Mouse (Mus musculus) liver, postnatal 0 days (tissue): ENCODE measurements at regions not wholly inside any gene's neighbourhood (a gene's known extent, or its start where the extent isn't known, plus 50 kb on each side); places are given as distances from the start of the nearest gene placed in this dataset.

Source experiments
- ATAC-seq: fragments of 200-750 bp; cut with Nextera tagmentation; 2 replicates; pipeline ENCODE4 v1.8.0; 2017; ENCODE audit warnings: mild to moderate bottlenecking, moderate library complexity
- DNase-seq: peaks from one replicate; pipeline ENCODE4 v3.0.0-alpha.2; 2016
- H3K27ac ChIP-seq: fragments of 300-500 bp; sonication (generic); 2 replicates; pipeline ENCODE4 v1.5.1; 2014; ENCODE audit warnings: antibody characterized with exemption, moderate library complexity, mild to moderate bottlenecking, low read depth
- H3K27me3 ChIP-seq: fragments of 300-500 bp; sonication (generic); 2 replicates; pipeline ENCODE4 v1.6.1; 2014; ENCODE audit warnings: low read length, control low read depth, mixed read lengths; ENCODE audit not compliant: insufficient read depth
- H3K36me3 ChIP-seq: fragments of 300-500 bp; sonication (generic); replicated peaks from 2 replicates; pipeline ENCODE4 v1.6.1; 2014; ENCODE audit warnings: mild to moderate bottlenecking, control low read depth, low read length, moderate library complexity, mixed read lengths; ENCODE audit not compliant: insufficient read depth
- H3K4me1 ChIP-seq: fragments of 300-500 bp; sonication (generic); 2 replicates; pipeline ENCODE4 v1.6.1; 2014; ENCODE audit warnings: antibody characterized with exemption, mild to moderate bottlenecking, control low read depth; ENCODE audit not compliant: insufficient read depth
- H3K4me2 ChIP-seq: fragments of 300-500 bp; sonication (generic); 2 replicates; pipeline ENCODE4 v1.6.1; 2014; ENCODE audit warnings: low read depth, mild to moderate bottlenecking, low read length, moderate library complexity, mixed read lengths
- H3K4me3 ChIP-seq: fragments of 300-500 bp; sonication (generic); 2 replicates; pipeline ENCODE4 v1.5.1; 2014; ENCODE audit warnings: low read depth, low read length
- H3K9ac ChIP-seq: fragments of 300-500 bp; sonication (generic); replicated peaks from 2 replicates; pipeline ENCODE4 v1.6.1; 2014; ENCODE audit warnings: mild to moderate bottlenecking, moderate library complexity
- H3K9me3 ChIP-seq: fragments of 300-500 bp; sonication (generic); 2 replicates; pipeline ENCODE4 v1.6.1; 2016; ENCODE audit warnings: mild to moderate bottlenecking, control low read depth, low read length, mixed read lengths
- CTCF ChIP-seq: sonication (generic); IDR thresholded peaks from 2 replicates; pipeline ENCODE4 v1.5.1; 2016; ENCODE audit warnings: antibody characterized with exemption, low read depth
- EP300 ChIP-seq: IDR thresholded peaks from 2 replicates; pipeline ENCODE4 v1.6.1; 2016; ENCODE audit warnings: antibody characterized with exemption, low read depth, mild to moderate bottlenecking
- WGBS: fragments of 180-500 bp; shearing (Covaris S2); extraction: QIAGEN DNeasy Blood & Tissue Kit; methylation state at CpG from one replicate; pipeline ENCODE4 v1.1.7; 2014; ENCODE audit not compliant: insufficient replicate concordance; 5-methylcytosine and 5-hydroxymethylcytosine counted together

DNA sequence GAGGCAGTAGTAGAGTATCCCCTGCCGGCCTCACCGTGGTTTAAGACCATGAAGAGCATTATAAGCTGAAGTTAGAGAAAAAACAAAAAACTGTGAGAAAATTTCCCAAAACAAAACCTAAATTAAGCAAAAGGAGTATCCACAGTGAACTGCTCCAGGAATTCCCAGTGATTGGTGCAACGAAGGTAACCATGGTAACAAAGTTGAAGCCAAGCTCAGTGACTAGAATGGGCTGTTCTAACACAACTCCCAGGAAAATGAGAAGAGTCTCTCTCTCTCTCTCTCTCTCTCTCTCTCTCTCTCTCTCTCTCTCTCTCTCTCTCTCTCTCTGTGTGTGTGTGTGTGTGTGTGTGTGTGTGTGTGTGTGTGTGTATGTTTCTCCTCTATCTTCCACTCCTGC lies 567.0 kb downstream of the Ttll7 start:
- 55% methylated on average over 3 of the region's 3 CpGs for WGBS
- TF ChIP-seq CTCF, result no peak
- no peak for TF ChIP-seq EP300
- no peak overlapping the region for H3K4me2 ChIP-seq
- H3K9me3 ChIP-seq, result no peaks in the 10 kb centered on the region
- no peak overlapping the region for H3K9ac ChIP-seq
- H3K4me1 ChIP-seq, result no peaks in the 10 kb centered on the region
- ATAC-seq, result no peak
- no peaks in the 10 kb centered on the region for H3K27me3 ChIP-seq
- no peak overlapping the region for H3K27ac ChIP-seq
- no peak for DNase-seq
- no peaks in the 10 kb centered on the region for H3K36me3 ChIP-seq
- H3K4me3 ChIP-seq, result no peak overlapping the region

DNA sequence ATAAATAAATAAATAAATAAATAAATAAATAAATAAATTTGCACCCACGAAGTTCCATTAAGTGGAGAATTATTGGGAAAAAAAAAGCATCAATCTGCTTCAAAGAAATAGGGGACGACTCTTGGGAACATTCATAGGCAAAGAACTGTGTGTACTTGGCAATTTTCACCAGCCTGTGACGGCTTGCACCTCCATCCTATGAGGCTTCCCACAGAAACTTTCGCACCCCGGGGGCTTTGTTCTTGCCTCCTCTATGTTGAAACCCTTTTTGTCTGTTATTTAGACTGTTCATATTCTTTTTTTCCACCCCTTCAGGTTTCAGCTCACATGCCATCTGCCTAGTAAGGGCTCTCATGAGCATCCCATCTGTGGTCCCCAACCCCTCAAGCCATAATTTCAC lies 570.0 kb downstream of the Ttll7 start:
- WGBS, result 73% methylated on average over 5 of the region's 5 CpGs
- ATAC-seq, result no peak

DNA sequence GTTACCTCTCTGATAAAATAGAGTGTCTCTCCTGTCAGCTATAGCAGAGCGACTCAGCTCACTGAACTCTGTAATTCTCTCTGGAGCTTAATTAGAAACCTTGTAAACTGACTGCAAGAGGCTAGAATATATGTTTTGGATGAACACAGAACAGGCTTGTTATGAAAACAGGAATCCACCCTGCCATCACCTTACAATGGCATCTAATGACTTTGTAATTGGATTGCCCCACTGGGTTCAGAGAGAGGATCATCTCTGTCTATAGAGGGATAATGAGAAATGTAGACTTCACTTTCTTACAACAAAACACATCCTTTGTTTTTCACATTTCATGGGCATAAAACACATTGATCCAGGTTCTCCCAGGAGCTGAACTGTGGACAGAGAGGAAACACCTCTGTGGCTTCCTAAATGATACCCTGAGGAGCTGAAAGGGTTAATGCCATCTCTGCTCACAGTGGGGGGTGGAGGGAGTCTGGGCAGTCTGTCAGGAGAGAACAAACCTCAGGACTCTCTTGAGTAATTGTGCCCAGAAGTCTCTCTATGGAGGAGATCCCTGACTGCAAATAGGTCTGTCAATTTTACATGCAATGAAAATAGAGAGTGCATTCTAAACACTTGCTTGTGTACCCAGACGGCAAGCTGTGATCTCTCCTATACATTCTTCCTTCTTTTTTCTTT lies 571.9 kb downstream of the Ttll7 start:
- WGBS, result 54% methylated on average over 2 of the region's 2 CpGs
- no peak for DNase-seq
- Histone ChIP-seq H3K9me3 (no peaks in the 10 kb centered on the region), H3K27ac (no peak overlapping the region), H3K4me2 (no peak overlapping the region), H3K9ac (no peak overlapping the region), H3K4me3 (no peak overlapping the region), H3K27me3 (no peaks in the 10 kb centered on the region), H3K36me3 (no peaks in the 10 kb centered on the region), H3K4me1 (no peaks in the 10 kb centered on the region)
- no peak for ATAC-seq
- TF ChIP-seq EP300 (no peak), CTCF (no peak)

More for the DNA sequence above, 570.0 kb downstream of the Ttll7 start:
- Histone ChIP-seq H3K9ac (no peak overlapping the region), H3K9me3 (no peaks in the 10 kb centered on the region), H3K4me2 (no peak overlapping the region), H3K27me3 (no peaks in the 10 kb centered on the region), H3K36me3 (no peaks in the 10 kb centered on the region), H3K4me3 (no peak overlapping the region), H3K27ac (no peak overlapping the region), H3K4me1 (no peaks in the 10 kb centered on the region)
- no peak for DNase-seq
- TF ChIP-seq CTCF (no peak), EP300 (no peak)

DNA sequence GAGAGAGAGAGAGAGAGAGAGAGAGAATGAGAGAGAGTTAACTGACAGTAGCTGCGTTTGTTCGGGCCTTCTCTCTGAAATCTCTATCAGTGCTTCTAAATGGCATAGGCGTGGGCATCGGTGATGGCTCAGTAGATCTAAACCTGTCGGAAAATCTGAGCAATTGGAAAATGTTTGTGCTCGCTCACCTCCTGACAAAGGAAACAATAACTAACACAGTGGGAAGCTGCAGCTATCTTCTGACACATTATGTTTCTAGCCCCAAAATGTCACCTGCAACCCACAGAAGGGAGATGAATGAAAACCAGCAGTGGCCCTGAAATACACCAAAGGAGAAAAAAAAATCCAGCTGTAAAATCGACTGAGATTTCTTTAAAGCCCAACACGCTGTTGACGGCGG lies 576.7 kb downstream of the Ttll7 start:
- H3K4me3 ChIP-seq, result no peak overlapping the region
- no peaks in the 10 kb centered on the region for H3K36me3 ChIP-seq
- DNase-seq (no peak), ATAC-seq (no peak)
- H3K4me2 ChIP-seq, result no peak overlapping the region
- H3K27ac ChIP-seq, result no peak overlapping the region
- no peaks in the 10 kb centered on the region for H3K27me3 ChIP-seq
- no peaks in the 10 kb centered on the region for H3K9me3 ChIP-seq
- 77% methylated on average over 10 of the region's 10 CpGs for WGBS
- H3K9ac ChIP-seq, result no peak overlapping the region
- TF ChIP-seq CTCF, result no peak
- TF ChIP-seq EP300, result no peak
- H3K4me1 ChIP-seq, result no peaks in the 10 kb centered on the region

DNA sequence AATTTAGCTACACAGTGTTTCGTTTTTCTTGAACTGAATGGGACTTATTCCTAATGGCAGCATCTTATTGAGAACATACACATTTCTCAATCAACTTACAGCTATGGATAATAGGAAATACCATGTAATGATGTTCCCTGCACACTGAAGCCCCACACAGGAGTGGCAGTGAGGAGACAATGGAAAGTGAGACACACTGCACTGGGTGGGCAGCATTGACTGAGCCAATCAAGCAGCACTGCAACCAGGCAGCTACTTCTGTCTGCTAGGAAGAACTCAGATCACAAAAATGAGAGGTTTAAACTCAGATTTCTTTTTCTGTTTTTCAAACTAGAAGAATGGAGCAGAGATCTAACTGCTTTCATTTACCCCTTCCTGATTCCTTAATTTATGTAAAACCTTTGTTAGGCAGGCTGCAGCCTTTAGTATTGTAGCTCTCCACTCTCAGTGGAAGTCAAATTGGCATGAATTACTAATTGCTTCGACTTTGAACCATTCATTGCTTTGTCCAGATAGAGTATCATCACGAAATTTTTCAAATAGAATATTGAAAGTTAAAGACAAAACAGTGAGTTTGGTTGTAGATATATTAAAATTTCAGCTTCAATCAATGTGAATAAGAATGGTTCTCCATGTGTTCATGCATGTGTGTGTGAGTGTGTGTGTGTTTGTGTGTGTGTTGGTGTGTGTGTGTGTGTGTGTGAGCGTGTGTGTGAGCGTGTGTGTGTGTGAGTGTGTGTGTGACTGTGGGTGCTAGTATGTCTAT lies 590.9 kb downstream of the Ttll7 start:
- no peaks in the 10 kb centered on the region for H3K4me1 ChIP-seq
- WGBS, result 55% methylated on average over 5 of the region's 5 CpGs
- DNase-seq, result no peak

DNA sequence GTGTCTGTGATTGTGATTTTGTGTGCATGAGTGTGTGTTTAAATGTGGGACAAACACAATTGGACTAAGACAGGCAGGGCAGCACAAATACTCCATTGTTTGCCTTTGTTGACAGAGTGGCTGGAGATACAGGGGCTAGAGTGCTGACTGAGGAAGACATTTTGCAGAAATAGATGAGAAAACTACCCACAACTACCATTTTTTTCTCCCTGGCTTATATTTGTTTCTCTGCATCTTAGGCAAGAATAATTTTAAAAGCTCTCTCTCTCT lies 591.5 kb downstream of the Ttll7 start:
- ATAC-seq (no peak), DNase-seq (no peak)
- Histone ChIP-seq H3K9ac (no peak overlapping the region), H3K27me3 (no peaks in the 10 kb centered on the region), H3K4me3 (no peak overlapping the region), H3K36me3 (no peaks in the 10 kb centered on the region), H3K9me3 (no peaks in the 10 kb centered on the region), H3K4me1 (no peaks in the 10 kb centered on the region), H3K4me2 (no peak overlapping the region), H3K27ac (no peak overlapping the region)
- no peak for TF ChIP-seq CTCF
- TF ChIP-seq EP300, result no peak

More for the DNA sequence above, 590.9 kb downstream of the Ttll7 start:
- Histone ChIP-seq H3K27ac (no peak overlapping the region), H3K9ac (no peak overlapping the region), H3K4me2 (no peak overlapping the region), H3K4me3 (no peak overlapping the region), H3K27me3 (no peaks in the 10 kb centered on the region), H3K9me3 (no peaks in the 10 kb centered on the region), H3K36me3 (no peaks in the 10 kb centered on the region)
- no peak for TF ChIP-seq EP300
- no peak for TF ChIP-seq CTCF
- no peak for ATAC-seq
